17 mouse cellular contexts compared by ENCODE assay signal in genomic region chr9:14074273-14074672, GRCm38 (mm10).
DNase-seq lines count a peak whose midpoint lies in the region; ATAC-seq lines count a peak whose summit lies in the region.
"Had no signal": no experiment of that assay in that cellular context is flagged by ENCODE, and none has a peak within 500 bp of the region (broad histone marks: within the 10 kb centered on the region; RNA-seq: fewer than 3 reads in every experiment).

No protein-coding gene starts in this region.

- WGBS in kidney, embryonic 16.5 days, result 86% methylated on average over 6 of the region's 6 CpGs

- H3K36me3 ChIP-seq in kidney, embryonic 16.5 days (ENCODE audit: insufficient read depth, low read length), result no peaks in the 10 kb centered on the region
- H3K36me3 ChIP-seq: intestine, embryonic 15.5 days had no signal

- no peaks in the 10 kb centered on the region for H3K9me3 ChIP-seq in kidney, embryonic 16.5 days (ENCODE audit: low read length)
- H3K9me3 ChIP-seq: forebrain, embryonic 13.5 days; intestine, embryonic 15.5 days; megakaryocyte, embryonic 14.5 days had no signal

- H3K4me2 ChIP-seq in kidney, embryonic 16.5 days (replicated peaks; ENCODE audit: low read depth, low read length), result no peak overlapping the region
- H3K4me2 ChIP-seq: forebrain, embryonic 13.5 days; heart, embryonic 11.5 days; intestine, embryonic 15.5 days; lung, embryonic 14.5 days had no signal

- no peak overlapping the region for H3K9ac ChIP-seq in kidney, embryonic 16.5 days (replicated peaks; ENCODE audit: low read length)
- H3K9ac ChIP-seq: forebrain, embryonic 13.5 days; intestine, embryonic 15.5 days; lung, embryonic 14.5 days had no signal

- DNase-seq in heart, adult 11 months, result peak; percentile 90
- no peak for DNase-seq in heart, adult 8-10 months (ENCODE audit: low spot score)
- DNase-seq in A20 (ENCODE audit: low read depth, low spot score) (peak; percentile 20), MEL-GATA-1-ER (ENCODE audit: extremely low read depth, low read depth) (peak; percentile 80)
- no peak for DNase-seq in embryo, embryonic 10 days (ENCODE audit: low spot score)
- no peak for DNase-seq in layer of hippocampus, adult 18-20 months (ENCODE audit: low spot score in 2 of 2)
- DNase-seq: embryo, embryonic 11 days; lung, embryonic 14.5 days; thymus, postnatal 36 days had no signal

- no peak overlapping the region for H3K27ac ChIP-seq in kidney, embryonic 16.5 days (ENCODE audit: low read length)
- H3K27ac ChIP-seq: forebrain, embryonic 13.5 days; intestine, embryonic 15.5 days; kidney, postnatal 0 days had no signal

- ATAC-seq in megakaryocyte progenitor cell, adult 5-6 weeks (replicated peaks; ENCODE audit: poor library complexity), result peak; percentile 85
- ATAC-seq in kidney, embryonic 16.5 days (ENCODE audit: low FRiP score, low TSS enrichment), result no peak
- ATAC-seq: forebrain, embryonic 13.5 days; intestine, embryonic 15.5 days had no signal

- H3K4me1 ChIP-seq in kidney, embryonic 16.5 days (ENCODE audit: insufficient read depth, low read length), result no peaks in the 10 kb centered on the region

- no peak overlapping the region for H3K4me3 ChIP-seq in kidney, embryonic 16.5 days (ENCODE audit: low read length)
- H3K4me3 ChIP-seq: forebrain, embryonic 13.5 days; intestine, embryonic 15.5 days; megakaryocyte, embryonic 14.5 days; myocyte had no signal

- H3K27me3 ChIP-seq in kidney, embryonic 16.5 days (ENCODE audit: insufficient read depth, low read length), result no peaks in the 10 kb centered on the region
- H3K27me3 ChIP-seq: forebrain, embryonic 13.5 days; intestine, embryonic 15.5 days had no signal

Comparison
In these comparisons a context has a peak if more than half of its experiments do, and no peak if none do; other contexts are left out.
1. DNase-seq: peak in heart, adult 11 months (single experiment), A20 (single experiment) and MEL-GATA-1-ER (single experiment); none in heart, adult 8-10 months (single experiment), embryo, embryonic 10 days (single experiment) and layer of hippocampus, adult 18-20 months (0 of 2).